Mouse (Mus musculus): ENCODE results near the gene Rnf207. TPM values are rescaled to one million over a fixed set of nuclear protein-coding genes. Genes with fewer than 3 reads are reported as not detected.

The Rnf207 gene
- polyA plus RNA-seq, 1 experiment: 0.22 TPM

DNA sequence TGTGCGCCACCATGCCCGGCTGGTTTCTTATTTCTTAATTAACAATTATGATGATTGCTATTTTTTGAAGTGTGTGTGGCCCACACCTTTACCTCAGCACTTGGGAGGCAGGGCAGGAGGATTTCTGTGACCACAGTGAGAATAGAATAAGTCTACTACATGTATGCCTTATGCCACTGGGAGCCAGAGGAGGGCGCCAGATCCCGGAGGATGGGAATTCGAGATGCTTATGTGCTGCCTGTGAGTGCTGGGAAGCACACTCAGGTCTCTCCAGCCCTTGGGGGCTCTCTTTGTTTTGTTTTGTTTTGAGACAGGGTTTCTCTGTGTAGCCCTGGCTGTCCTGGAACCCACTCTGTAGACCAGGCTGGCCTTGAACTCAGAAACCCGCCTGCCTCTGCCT, 9.9 kb upstream of the Rnf207 start:
- Histone ChIP-seq H3K36me3 (ENCODE audit: control insufficient read depth, insufficient read depth, low read length) (no peaks in the 10 kb centered on the region; the same call in 1 of the 2 replicates), H3K27ac (ENCODE audit: control insufficient read depth, insufficient read depth, low read depth, low read length) (no peak overlapping the region), H3K4me3 (ENCODE audit: control insufficient read depth, low read depth, low read length) (no peak overlapping the region), H3K27me3 (ENCODE audit: control insufficient read depth, insufficient read depth, low read length) (no peaks in the 10 kb centered on the region), H3K4me1 (ENCODE audit: control insufficient read depth, insufficient read depth, low read length) (peaks cover 13% of the 10 kb centered on the region)
- TF ChIP-seq CTCF (IDR thresholded peaks at IDR 0.05; ENCODE audit: control insufficient read depth, insufficient read depth, insufficient replicate concordance, low read depth, low read length): no peak

DNA sequence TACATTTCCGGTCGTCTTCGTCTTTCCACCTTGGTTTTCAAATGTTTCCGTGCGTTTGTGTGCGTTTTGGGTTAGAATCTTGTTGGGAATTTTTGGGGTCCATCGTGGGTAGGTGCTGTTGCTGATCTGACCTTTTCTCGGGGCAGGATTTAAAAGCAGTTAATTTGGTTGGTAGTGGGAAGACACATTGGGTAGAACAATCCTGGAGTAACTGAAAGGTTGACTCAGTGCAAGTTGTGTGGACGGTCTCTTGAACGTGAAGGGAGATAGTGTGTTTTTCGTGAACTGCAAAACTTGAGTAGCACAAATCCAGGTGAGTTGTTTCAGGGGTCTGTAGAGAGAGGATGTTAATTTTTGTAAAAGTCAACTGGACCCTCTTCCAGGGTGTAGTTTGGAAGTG, 7.8 kb upstream of the Rnf207 start:
- Histone ChIP-seq H3K27me3 (ENCODE audit: control insufficient read depth, insufficient read depth, low read length) (no peaks in the 10 kb centered on the region), H3K4me3 (ENCODE audit: control insufficient read depth, low read depth, low read length) (peak overlapping the region; percentile 88), H3K27ac (ENCODE audit: control insufficient read depth, insufficient read depth, low read depth, low read length) (0 out of 2 replicates have a peak overlapping the region, but pooled peaks have one; percentile 34), H3K36me3 (ENCODE audit: control insufficient read depth, insufficient read depth, low read length) (no peaks in the 10 kb centered on the region; the same call in 1 of the 2 replicates), H3K4me1 (ENCODE audit: control insufficient read depth, insufficient read depth, low read length) (peaks cover 13% of the 10 kb centered on the region)
- no peak for TF ChIP-seq CTCF (IDR thresholded peaks at IDR 0.05; ENCODE audit: control insufficient read depth, insufficient read depth, insufficient replicate concordance, low read depth, low read length)
- no peak for TF ChIP-seq POLR2A (IDR thresholded peaks at IDR 0.05; ENCODE audit: control insufficient read depth, low read depth, low read length)

- TF ChIP-seq POLR2A (IDR thresholded peaks at IDR 0.05; ENCODE audit: control insufficient read depth, low read depth, low read length) (peak; percentile 91), CTCF (IDR thresholded peaks at IDR 0.05; ENCODE audit: control insufficient read depth, insufficient read depth, insufficient replicate concordance, low read depth, low read length) (peak; percentile 21; the same call in 1 of the 2 replicates)
- H3K27me3 ChIP-seq (ENCODE audit: control insufficient read depth, insufficient read depth, low read length): no peaks in the 10 kb centered on the region
- peaks cover 13% of the 10 kb centered on the region for H3K4me1 ChIP-seq (ENCODE audit: control insufficient read depth, insufficient read depth, low read length)
- no peaks in the 10 kb centered on the region for H3K36me3 ChIP-seq (ENCODE audit: control insufficient read depth, insufficient read depth, low read length)
- H3K27ac ChIP-seq (ENCODE audit: control insufficient read depth, insufficient read depth, low read depth, low read length): peak within 1 kb of the TSS; percentile 86
- H3K4me3 ChIP-seq (ENCODE audit: control insufficient read depth, low read depth, low read length): peak within 1 kb of the TSS; percentile 88
Measured at GRCm38 (mm10) chr4:152325574-152326411, 7.0 kb upstream of the Rnf207 start, which contains the start of gene Rpl22. TSS of gene Rpl22 (plus strand) at chr4:152325742.

- no peaks in the 10 kb centered on the region for H3K27me3 ChIP-seq (ENCODE audit: control insufficient read depth, insufficient read depth, low read length)
Measured at GRCm38 (mm10) chr4:152324641-152325562, 6.1 kb upstream of the Rnf207 start.

GRCm38 (mm10) chr4:152321464-152321863, 2.7 kb upstream of the Rnf207 start:
- TF ChIP-seq POLR2A (IDR thresholded peaks at IDR 0.05; ENCODE audit: control insufficient read depth, low read depth, low read length): no peak
- no peak for TF ChIP-seq CTCF (IDR thresholded peaks at IDR 0.05; ENCODE audit: control insufficient read depth, insufficient read depth, insufficient replicate concordance, low read depth, low read length)
- H3K27ac ChIP-seq (ENCODE audit: control insufficient read depth, insufficient read depth, low read depth, low read length): no peak overlapping the region
- no peak overlapping the region for H3K4me3 ChIP-seq (ENCODE audit: control insufficient read depth, low read depth, low read length)
- H3K4me1 ChIP-seq (ENCODE audit: control insufficient read depth, insufficient read depth, low read length): peaks cover 15% of the 10 kb centered on the region
- H3K27me3 ChIP-seq (ENCODE audit: control insufficient read depth, insufficient read depth, low read length): no peaks in the 10 kb centered on the region
- H3K36me3 ChIP-seq (ENCODE audit: control insufficient read depth, insufficient read depth, low read length): no peaks in the 10 kb centered on the region

More at GRCm38 (mm10) chr4:152324641-152325562, 6.1 kb upstream of the Rnf207 start:
- Histone ChIP-seq H3K4me3 (ENCODE audit: control insufficient read depth, low read depth, low read length) (peak overlapping the region; percentile 88), H3K36me3 (ENCODE audit: control insufficient read depth, insufficient read depth, low read length) (no peaks in the 10 kb centered on the region), H3K4me1 (ENCODE audit: control insufficient read depth, insufficient read depth, low read length) (peaks cover 13% of the 10 kb centered on the region), H3K27ac (ENCODE audit: control insufficient read depth, insufficient read depth, low read depth, low read length) (0 out of 2 replicates have a peak overlapping the region, but pooled peaks have one; percentile 40)
- TF ChIP-seq POLR2A (IDR thresholded peaks at IDR 0.05; ENCODE audit: control insufficient read depth, low read depth, low read length) (no peak), CTCF (IDR thresholded peaks at IDR 0.05; ENCODE audit: control insufficient read depth, insufficient read depth, insufficient replicate concordance, low read depth, low read length) (no peak)

GRCm38 (mm10) chr4:152317631-152318033, 1.2 kb downstream of the Rnf207 start:
- no peak overlapping the region for H3K4me3 ChIP-seq (ENCODE audit: control insufficient read depth, low read depth, low read length)
- H3K4me1 ChIP-seq (ENCODE audit: control insufficient read depth, insufficient read depth, low read length): peaks cover 22% of the 10 kb centered on the region
- H3K27me3 ChIP-seq (ENCODE audit: control insufficient read depth, insufficient read depth, low read length): no peaks in the 10 kb centered on the region; the same call in 1 of the 2 replicates
- no peak overlapping the region for H3K27ac ChIP-seq (ENCODE audit: control insufficient read depth, insufficient read depth, low read depth, low read length)
- H3K36me3 ChIP-seq (ENCODE audit: control insufficient read depth, insufficient read depth, low read length): no peaks in the 10 kb centered on the region
- no peak for TF ChIP-seq POLR2A (IDR thresholded peaks at IDR 0.05; ENCODE audit: control insufficient read depth, low read depth, low read length)
- TF ChIP-seq CTCF (IDR thresholded peaks at IDR 0.05; ENCODE audit: control insufficient read depth, insufficient read depth, insufficient replicate concordance, low read depth, low read length): no peak
